Mouse (Mus musculus): ENCODE data around the gene Cd84. TPM values are rescaled to one million over a fixed set of nuclear protein-coding genes. Genes with fewer than 3 reads are reported as not detected.

Gene Cd84
- polyA plus RNA-seq (2012; rRNA removed), result 0.77 and 1.1 TPM in 2 replicates

DNA sequence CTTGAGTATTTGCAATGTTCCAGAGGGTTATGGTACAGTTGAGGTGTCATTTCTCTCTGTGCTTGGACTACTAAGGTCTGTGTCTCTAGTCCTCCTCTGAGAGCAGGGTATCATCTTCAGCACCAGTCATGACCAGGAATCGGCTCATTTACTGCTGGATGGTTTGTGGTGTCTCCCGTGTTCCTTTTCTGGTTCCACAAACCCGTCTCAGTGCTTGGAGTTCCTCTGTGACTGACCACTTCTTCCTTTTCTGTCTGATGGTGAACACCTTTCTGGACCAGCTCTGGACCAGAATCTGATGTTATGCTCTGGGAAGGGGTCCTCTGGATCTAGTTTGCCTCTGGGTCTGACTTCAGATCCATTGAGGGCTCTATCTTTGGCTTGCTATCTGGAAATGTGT, at the start of gene Cd84:
Gene Cd84, plus strand, starts transcription at position 210 of the 400 bp plus-strand sequence.

GRCm38 (mm10) chr1:171895364-171895763, 55.9 kb downstream of the Cd84 start, which contains the start of gene Gm10521:
Gene Gm10521 (plus strand): TSS chr1:171895664.

DNA sequence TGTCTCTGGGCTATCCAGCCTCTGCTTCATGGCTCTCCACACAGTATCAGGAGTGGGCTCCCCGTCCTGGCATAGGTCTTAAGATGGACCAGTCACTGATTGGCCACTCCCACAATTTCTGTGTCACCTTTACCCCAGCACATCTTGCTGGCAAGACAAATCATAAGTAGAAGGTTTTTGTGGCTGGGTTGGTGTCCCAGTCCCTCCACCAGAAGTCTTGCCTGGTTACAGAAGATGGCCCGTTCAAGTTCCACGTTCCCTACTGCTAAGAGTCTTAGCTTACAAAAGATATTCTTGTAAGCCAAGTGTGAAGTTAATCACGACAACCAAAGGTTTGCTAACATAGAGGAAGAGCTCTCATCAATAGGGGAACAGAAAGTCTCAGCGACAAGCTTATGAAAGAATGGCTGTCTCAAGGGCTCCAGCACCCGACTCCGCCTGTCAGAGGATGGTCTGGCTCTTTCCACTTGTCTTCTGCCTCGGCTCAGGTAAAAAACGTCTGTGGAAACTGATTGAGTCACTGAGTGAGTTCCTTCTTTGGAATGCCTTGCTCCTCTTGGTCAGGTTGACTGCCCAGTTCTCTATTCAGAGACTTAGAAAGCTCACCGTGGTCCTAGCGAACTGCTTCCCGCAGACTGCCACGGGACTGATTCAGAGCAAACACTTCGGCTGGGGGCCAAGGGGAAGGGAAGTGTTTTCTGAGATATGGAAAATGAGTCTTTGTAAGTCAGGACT, 78.0 kb downstream of the Cd84 start, which contains the start of gene Slamf6:
Gene Slamf6, plus strand, starts transcription at position 211 of the 735 bp plus-strand sequence.

Other genes starting within 250 kb of the Cd84 start
- gene Ly9, start 232.3 kb upstream of the Cd84 start, polyA plus RNA-seq (2012; rRNA removed), result 1.4 and 1.8 TPM in 2 replicates
- 0.86 and 0.90 TPM in 2 replicates for gene Slamf7, start 186.7 kb upstream of the Cd84 start, polyA plus RNA-seq (2012; rRNA removed)
- gene Cd48, start 157.7 kb upstream of the Cd84 start, polyA plus RNA-seq (2012; rRNA removed), result 2.7 and 4.0 TPM in 2 replicates
- 0.07 TPM in 1 of 2 replicates, not detected in the other for gene Slamf1, start 72.6 kb upstream of the Cd84 start, polyA plus RNA-seq (2012; rRNA removed)
- 0.31 and 0.79 TPM in 2 replicates for gene Gm10521, start 56.0 kb downstream of the Cd84 start, polyA plus RNA-seq (2012; rRNA removed)
- gene Slamf6, start 77.8 kb downstream of the Cd84 start, polyA plus RNA-seq (2012; rRNA removed), result 0.13 TPM in 1 of 2 replicates, not detected in the other
- 13.3 and 18.3 TPM in 2 replicates for gene Vangl2, start 188.7 kb downstream of the Cd84 start, polyA plus RNA-seq (2012; rRNA removed)
- not detected in 2 replicates for gene Nhlh1, start 217.9 kb downstream of the Cd84 start, polyA plus RNA-seq (2012; rRNA removed)
- 23.4 and 26.6 TPM in 2 replicates for gene Copa, start 242.8 kb downstream of the Cd84 start, polyA plus RNA-seq (2012; rRNA removed)
- 112 and 126 TPM in 2 replicates for gene Ncstn, start 243.1 kb downstream of the Cd84 start, polyA plus RNA-seq (2012; rRNA removed)